Mouse (Mus musculus): Measurements from ENCODE around the gene Prpsap2.
"Not testable (repeated sequence)": the region's sequence is repeated elsewhere in the genome, so short reads cannot be mapped to it uniquely, and the experiment has no call there.

Gene Prpsap2

GRCm38 (mm10) chr11:61761584-61762407 lies at the start of gene Prpsap2:
TSS of gene Prpsap2 (minus strand) at chr11:61762088.
- ChIA-PET CTCF (interaction anchor here in 3 of 4 experiments (0.6 to 1.6 kb wide), 6 partner anchors 10 to 182 kb away, joined by 3 to 6 read pairs (median 4); no protein-coding TSS in a partner anchor), POLR2A (interaction anchor here (0.5 to 2.6 kb wide), 49 partner anchors 8 to 914 kb away, joined by 3 to 30 read pairs (median 4); partner anchors contain the start of genes Fam83g (in 2 of the 4), Akap10 (in 1 of the 4), Mapk7 (in 1 of the 4) and Ulk2 (in 1 of the 4))

GRCm38 (mm10) chr11:61809793-61810192 lies 47.9 kb upstream of the Prpsap2 start:
- ChIA-PET CTCF (interaction anchor here in 2 of 4 experiments (0.5 to 1.7 kb wide), 4 partner anchors 30 to 770 kb away, joined by 3 to 5 read pairs (median 4); no protein-coding TSS in a partner anchor), POLR2A (interaction anchor here in 3 of 4 experiments (0.6 to 2.2 kb wide), 15 partner anchors 10 to 1083 kb away, joined by 3 to 8 read pairs (median 3); partner anchors contain the start of genes Prpsap2 (in 2 of the 3), Flii (in 1 of the 3), Ubb (in 1 of the 3) and Ulk2 (in 1 of the 3))

- ChIA-PET POLR2A (interaction anchor here in 3 of 4 experiments (0.6 to 2.2 kb wide), 7 partner anchors 9 to 698 kb away, joined by 3 to 8 read pairs (median 3); partner anchors contain the start of gene Ulk2 (in 1 of the 3)), CTCF (interaction anchor here in 3 of 4 experiments (0.6 to 1.7 kb wide), 3 partner anchors 31 to 133 kb away, joined by 3 to 5 read pairs (median 4); no protein-coding TSS in a partner anchor)
These were observed 46.7 kb upstream of the Prpsap2 start for GRCm38 (mm10) chr11:61808551-61809117.

GRCm38 (mm10) chr11:61793441-61793840 lies 31.6 kb upstream of the Prpsap2 start:
- ChIA-PET CTCF (interaction anchor here in 1 of 4 experiments (0.6 kb wide), 1 partner anchor 132 kb away, joined by 3 read pairs; no protein-coding TSS in a partner anchor), POLR2A (interaction anchor here in 2 of 4 experiments (0.6 to 1.9 kb wide), 6 partner anchors 10 to 686 kb away, joined by 3 to 6 read pairs (median 3); no protein-coding TSS in a partner anchor)

- ChIA-PET POLR2A (interaction anchor here in 1 of 4 experiments (1.0 kb wide), 1 partner anchor 763 kb away, joined by 7 read pairs; the partner anchor contains the start of gene Ubb), CTCF (no interaction called here)
These were observed 26.7 kb upstream of the Prpsap2 start for GRCm38 (mm10) chr11:61788550-61788949.

- POLR2A ChIA-PET: interaction anchor here in 2 of 4 experiments (0.6 to 1.4 kb wide), 5 partner anchors 8 to 39 kb away, joined by 3 to 4 read pairs (median 3); partner anchors contain the start of gene Prpsap2 (in 1 of the 2)
- CTCF ChIA-PET: not testable (repeated sequence)
These were observed 20.6 kb upstream of the Prpsap2 start for GRCm38 (mm10) chr11:61782526-61782925.

GRCm38 (mm10) chr11:61774551-61775149 lies 12.8 kb upstream of the Prpsap2 start:
- ChIA-PET POLR2A (interaction anchor here in 2 of 4 experiments (1.0 to 2.2 kb wide), 8 partner anchors 8 to 36 kb away, joined by 3 to 14 read pairs (median 4); partner anchors contain the start of gene Prpsap2 (in 2 of the 2)), CTCF (interaction anchor here in 2 of 4 experiments (0.8 to 1.2 kb wide), 2 partner anchors 101 to 153 kb away, joined by 3 read pairs; no protein-coding TSS in a partner anchor)

GRCm38 (mm10) chr11:61760518-61760917 lies 1.4 kb downstream of the Prpsap2 start:
- POLR2A ChIA-PET: interaction anchor here in 3 of 4 experiments (0.5 to 2.6 kb wide), 20 partner anchors 9 to 216 kb away, joined by 3 to 30 read pairs (median 8); partner anchors contain the start of gene Fam83g (in 1 of the 3)

GRCm38 (mm10) chr11:61757151-61757550 lies 4.7 kb downstream of the Prpsap2 start:
- CTCF ChIA-PET: interaction anchor here in 2 of 4 experiments (0.5 to 0.6 kb wide), 2 partner anchors 107 to 137 kb away, joined by 3 read pairs; no protein-coding TSS in a partner anchor

More at GRCm38 (mm10) chr11:61760518-61760917, 1.4 kb downstream of the Prpsap2 start:
- CTCF ChIA-PET: interaction anchor here in 1 of 4 experiments (1.6 kb wide), 1 partner anchor 9 kb away, joined by 6 read pairs; no protein-coding TSS in a partner anchor

GRCm38 (mm10) chr11:61751612-61752011 lies 10.3 kb downstream of the Prpsap2 start:
- ChIA-PET POLR2A (interaction anchor here in 3 of 4 experiments (0.6 to 4.0 kb wide), 3 partner anchors 10 to 1386 kb away, joined by 5 to 28 read pairs (median 10); partner anchors contain the start of gene Prpsap2 (in 2 of the 3)), CTCF (interaction anchor here in 3 of 4 experiments (0.5 to 1.3 kb wide), 7 partner anchors 10 to 683 kb away, joined by 3 to 6 read pairs (median 3); partner anchors contain the start of gene Prpsap2 (in 2 of the 3))

More at GRCm38 (mm10) chr11:61757151-61757550, 4.7 kb downstream of the Prpsap2 start:
- POLR2A ChIA-PET: interaction anchor here (0.6 to 1.8 kb wide), 8 partner anchors 10 to 966 kb away, joined by 3 to 9 read pairs (median 4); partner anchors contain the start of gene Ubb (in 1 of the 4)

GRCm38 (mm10) chr11:61747161-61747560 lies 14.7 kb downstream of the Prpsap2 start:
- ChIA-PET POLR2A (interaction anchor here in 2 of 4 experiments (1.7 to 2.8 kb wide), 3 partner anchors 11 to 15 kb away, joined by 4 to 14 read pairs (median 10); partner anchors contain the start of gene Prpsap2 (in 2 of the 2)), CTCF (no interaction called here)

- POLR2A ChIA-PET: interaction anchor here (0.6 to 2.8 kb wide), 7 partner anchors 9 to 935 kb away, joined by 3 to 14 read pairs (median 5); partner anchors contain the start of gene Prpsap2 (in 2 of the 4)
These were observed 16.1 kb downstream of the Prpsap2 start for GRCm38 (mm10) chr11:61745781-61746180.

GRCm38 (mm10) chr11:61744460-61744859 lies 17.4 kb downstream of the Prpsap2 start:
- ChIA-PET CTCF (no interaction called here), POLR2A (interaction anchor here in 1 of 4 experiments (1.4 kb wide), 1 partner anchor 10 kb away, joined by 4 read pairs; no protein-coding TSS in a partner anchor)

More at GRCm38 (mm10) chr11:61745781-61746180, 16.1 kb downstream of the Prpsap2 start:
- CTCF ChIA-PET: interaction anchor here in 3 of 4 experiments (0.7 to 0.8 kb wide), 4 partner anchors 31 to 678 kb away, joined by 3 to 8 read pairs (median 3); no protein-coding TSS in a partner anchor

GRCm38 (mm10) chr11:61743768-61744167 lies 18.1 kb downstream of the Prpsap2 start:
- POLR2A ChIA-PET: interaction anchor here in 1 of 4 experiments (1.4 kb wide), 1 partner anchor 11 kb away, joined by 4 read pairs; no protein-coding TSS in a partner anchor
- CTCF ChIA-PET: no interaction called here

GRCm38 (mm10) chr11:61740500-61740899 lies 21.4 kb downstream of the Prpsap2 start:
- ChIA-PET POLR2A (interaction anchor here in 1 of 4 experiments (0.6 kb wide), 1 partner anchor 1269 kb away, joined by 5 read pairs; no protein-coding TSS in a partner anchor), CTCF (no interaction called here)

GRCm38 (mm10) chr11:61737290-61737689 lies 24.6 kb downstream of the Prpsap2 start:
- ChIA-PET CTCF (no interaction called here), POLR2A (interaction anchor here in 1 of 4 experiments (1.5 kb wide), 1 partner anchor 24 kb away, joined by 3 read pairs; no protein-coding TSS in a partner anchor)

- ChIA-PET CTCF (interaction anchor here in 2 of 4 experiments (1.1 to 1.6 kb wide), 2 partner anchors 18 to 103 kb away, joined by 3 to 5 read pairs (median 3); no protein-coding TSS in a partner anchor), POLR2A (interaction anchor here in 2 of 4 experiments (0.7 to 1.4 kb wide), 3 partner anchors 38 to 116 kb away, joined by 3 to 4 read pairs (median 3); no protein-coding TSS in a partner anchor)
These were observed 29.2 kb downstream of the Prpsap2 start for GRCm38 (mm10) chr11:61732672-61733071.

Data from embryonic stem cell, embryonic (primary cell).